ENCODE assay signal across 2 mouse cellular contexts in genomic region chr11:116045173-116045572, GRCm38 (mm10).
TF ChIP-seq lines count a peak whose summit lies in the region.

No protein-coding gene starts in this region.

TF ChIP-seq in CH12.LX, 34 proteins besides CTCF, POLR2A, EP300 and RAD21:
- TF ChIP-seq HCFC1 (IDR thresholded peaks at IDR 0.05; ENCODE audit: low read depth, low read length) (no peak), ZKSCAN1 (IDR thresholded peaks at IDR 0.05; ENCODE audit: borderline replicate concordance, low read depth, low read length) (peak; percentile 57)

TF ChIP-seq in MEL, 35 proteins besides CTCF, POLR2A, EP300 and RAD21:
- no peak for TF ChIP-seq USF1 (IDR thresholded peaks at IDR 0.05; ENCODE audit: low read depth, low read length)
- TF ChIP-seq ZNF384 (IDR thresholded peaks at IDR 0.05; ENCODE audit: low read depth, low read length), result no peak
- peak; percentile 86 for TF ChIP-seq ZKSCAN1 (IDR thresholded peaks at IDR 0.05; ENCODE audit: low read depth, low read length)
